8 mouse cellular contexts compared by ENCODE assay signal in genomic region chr3:51796838-51797237, GRCm38 (mm10).
DNase-seq lines count a peak whose midpoint lies in the region; ATAC-seq lines count a peak whose summit lies in the region.

No protein-coding gene starts in this region.

- no peaks in the 10 kb centered on the region for H3K9me3 ChIP-seq in hindbrain, embryonic 11.5 days (ENCODE audit: control insufficient read depth, low read length)
- H3K9me3 ChIP-seq in limb, embryonic 15.5 days, result no peaks in the 10 kb centered on the region

- H3K4me2 ChIP-seq in hindbrain, embryonic 11.5 days (replicated peaks; ENCODE audit: low read depth, low read length), result no peak overlapping the region
- 0 out of 2 replicates have a peak overlapping the region, but pooled peaks have one; percentile 12 for H3K4me2 ChIP-seq in limb, embryonic 15.5 days

- H3K9ac ChIP-seq in hindbrain, embryonic 11.5 days (ENCODE audit: low read depth, low read length), result no peak overlapping the region
- H3K9ac ChIP-seq in limb, embryonic 15.5 days, result no peak overlapping the region

- peaks cover 7% of the 10 kb centered on the region for H3K4me1 ChIP-seq in hindbrain, embryonic 11.5 days (replicated peaks; ENCODE audit: control insufficient read depth, insufficient read depth, low read length)
- peaks cover 6% of the 10 kb centered on the region; the same call in 1 of the 2 replicates for H3K4me1 ChIP-seq in limb, embryonic 15.5 days

- ATAC-seq in hindbrain, embryonic 11.5 days (ENCODE audit: low FRiP score), result no peak
- ATAC-seq in limb, embryonic 15.5 days (ENCODE audit: insufficient number of reproducible peaks, low FRiP score, low TSS enrichment, low read depth), result no peak

- 46% methylated on average over 6 of the region's 6 CpGs for WGBS in hindbrain, embryonic 11.5 days
- 59% methylated on average over 6 of the region's 6 CpGs for WGBS in limb, embryonic 15.5 days

- H3K27me3 ChIP-seq in hindbrain, embryonic 11.5 days (ENCODE audit: control insufficient read depth, insufficient read depth, low read length), result no peaks in the 10 kb centered on the region
- no peaks in the 10 kb centered on the region for H3K27me3 ChIP-seq in limb, embryonic 15.5 days

- H3K27ac ChIP-seq in hindbrain, embryonic 11.5 days (ENCODE audit: low read depth, low read length), result peak overlapping the region; percentile 40; the same call in 1 of the 2 replicates
- H3K27ac ChIP-seq in limb, embryonic 15.5 days, result no peak overlapping the region

- H3K36me3 ChIP-seq in hindbrain, embryonic 11.5 days (ENCODE audit: control insufficient read depth, insufficient read depth, low read length), result no peaks in the 10 kb centered on the region
- H3K36me3 ChIP-seq in limb, embryonic 15.5 days, result no peaks in the 10 kb centered on the region

- DNase-seq in B cell, adult 2 months, result peak; percentile 31 to 47
- DNase-seq in cerebellum, adult 9-10 months, result peak; percentile 63
- DNase-seq in hindbrain, embryonic 11.5 days (ENCODE audit: low spot score), result no peak
- DNase-seq in skeletal muscle tissue, adult 2 months (ENCODE audit: low read depth, low spot score), result peak; percentile 14
- DNase-seq in layer of hippocampus, postnatal 10 days (ENCODE audit: low spot score in 2 of 2), result no peak
- no peak for DNase-seq in right cerebral cortex, postnatal 36 days (ENCODE audit: low spot score in 2 of 2)
- DNase-seq in gastrocnemius, adult 8-10 months (ENCODE audit: low spot score in 2 of 2), result no peak

- H3K4me3 ChIP-seq in hindbrain, embryonic 11.5 days (ENCODE audit: low read depth, low read length), result no peak overlapping the region
- H3K4me3 ChIP-seq in limb, embryonic 15.5 days, result no peak overlapping the region

Comparison
In these comparisons a context has a peak if more than half of its experiments do, and no peak if none do; other contexts are left out.
1. DNase-seq: peak in B cell, adult 2 months (2 of 2), cerebellum, adult 9-10 months (single experiment) and skeletal muscle tissue, adult 2 months (single experiment); none in hindbrain, embryonic 11.5 days (single experiment), layer of hippocampus, postnatal 10 days (0 of 2), right cerebral cortex, postnatal 36 days (0 of 2) and gastrocnemius, adult 8-10 months (0 of 2).